Mouse (Mus musculus): ENCODE measurements around the gene Brca1. TPM values are rescaled to one million over a fixed set of nuclear protein-coding genes. Genes with fewer than 3 reads are reported as not detected.
"Not testable (repeated sequence)": the region's sequence is repeated elsewhere in the genome, so short reads cannot be mapped to it uniquely, and the experiment has no call there.

Brca1 gene
- total RNA-seq, 2 experiments from 2014 or later = 0.45 to 0.81 TPM

DNA sequence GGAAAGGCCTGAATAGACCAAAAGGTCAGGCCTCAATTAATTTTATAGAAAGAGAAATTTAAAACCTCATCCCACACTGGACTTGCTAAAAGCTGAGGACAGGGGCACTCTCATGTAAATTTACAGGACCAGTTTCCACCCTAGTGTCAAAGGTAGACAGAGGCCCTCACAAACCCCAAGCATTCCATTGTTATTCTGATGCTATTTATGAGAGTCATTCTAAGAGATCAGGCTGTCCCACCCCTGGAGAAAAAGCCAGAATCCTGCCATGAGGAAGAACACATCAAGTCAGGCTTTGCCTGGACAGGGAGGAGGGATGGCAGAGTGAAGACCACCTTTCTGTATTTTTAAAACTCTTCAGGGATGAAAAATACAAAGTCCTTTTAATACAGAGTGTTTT, 3.2 kb downstream of the Brca1 start:
- intact Hi-C loops (cut with DNase I) = no loop called here
- DNase-seq (ENCODE audit: low spot score) = no peak

GRCm38 (mm10) chr11:101544132-101544531, 7.6 kb downstream of the Brca1 start:
- no peak for DNase-seq (ENCODE audit: low spot score)
- intact Hi-C loops (cut with DNase I) = no loop called here

DNA sequence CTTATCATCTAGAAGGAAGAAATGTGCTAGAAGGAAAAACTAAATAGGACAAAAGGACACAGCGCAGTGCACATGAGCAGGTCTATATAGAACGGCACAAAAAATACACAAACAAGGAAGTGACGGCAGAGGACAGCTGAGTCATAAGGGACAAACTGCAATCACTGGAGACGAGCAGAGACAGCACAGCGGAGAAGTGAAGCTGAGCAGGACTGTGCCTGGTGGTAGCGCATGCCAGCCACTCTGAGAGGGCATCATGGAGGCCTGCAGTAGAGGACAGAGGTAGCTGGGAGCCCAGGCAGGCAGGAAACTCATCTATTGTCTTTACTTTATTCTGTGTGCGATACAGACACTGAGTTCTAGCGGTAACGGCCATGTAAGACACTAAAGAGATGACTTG, 8.2 kb downstream of the Brca1 start:
- DNase-seq (ENCODE audit: low spot score) = no peak
- intact Hi-C loops (cut with DNase I) = no loop called here

DNA sequence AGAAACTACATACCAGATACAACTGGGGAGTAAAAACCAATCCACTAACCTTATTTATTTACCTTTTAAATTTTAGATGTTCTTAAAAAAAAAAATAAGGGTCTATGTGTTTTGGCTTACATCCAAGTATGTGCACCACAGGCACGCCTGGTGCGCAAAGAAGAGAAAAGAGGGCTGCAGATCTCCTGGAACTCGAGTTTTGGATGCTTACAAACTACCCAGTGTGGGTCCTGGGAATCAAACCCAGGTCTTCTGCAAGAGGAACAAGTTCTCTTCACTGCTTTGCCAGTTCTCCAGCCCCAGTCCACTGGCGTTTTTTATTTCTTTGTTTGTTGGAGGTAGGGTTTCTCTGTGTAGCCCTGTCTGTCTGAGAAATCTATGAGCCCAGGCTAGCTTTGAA, 25.1 kb downstream of the Brca1 start:
- intact Hi-C loops (cut with DNase I) = no loop called here
- no peak for DNase-seq (ENCODE audit: low spot score)

GRCm38 (mm10) chr11:101525936-101526595, 25.7 kb downstream of the Brca1 start:
- no peak for DNase-seq (ENCODE audit: low spot score)
- intact Hi-C loops (cut with DNase I) = no loop called here

DNA sequence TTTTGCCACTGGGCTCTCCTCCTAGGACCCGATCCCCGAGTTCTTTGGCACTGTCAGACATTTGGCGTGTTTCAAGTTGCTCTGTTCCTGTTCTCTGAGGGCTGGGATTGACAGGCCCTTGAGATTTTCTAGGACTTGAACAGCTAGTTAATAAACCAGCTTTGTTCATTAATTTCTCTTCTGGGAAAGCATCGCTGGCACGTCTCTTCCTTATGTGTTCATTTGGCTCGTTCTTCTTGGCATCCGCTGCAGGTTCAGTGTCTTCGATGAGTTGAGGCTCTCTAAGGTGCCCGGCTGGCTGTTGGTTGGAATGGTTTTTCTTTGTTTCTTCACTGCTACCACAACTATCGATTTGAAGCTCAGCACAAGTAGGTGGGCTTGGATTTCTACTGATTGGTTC, 26.7 kb downstream of the Brca1 start:
- DNase-seq (ENCODE audit: low spot score) = no peak
- intact Hi-C loops (cut with DNase I) = no loop called here

DNA sequence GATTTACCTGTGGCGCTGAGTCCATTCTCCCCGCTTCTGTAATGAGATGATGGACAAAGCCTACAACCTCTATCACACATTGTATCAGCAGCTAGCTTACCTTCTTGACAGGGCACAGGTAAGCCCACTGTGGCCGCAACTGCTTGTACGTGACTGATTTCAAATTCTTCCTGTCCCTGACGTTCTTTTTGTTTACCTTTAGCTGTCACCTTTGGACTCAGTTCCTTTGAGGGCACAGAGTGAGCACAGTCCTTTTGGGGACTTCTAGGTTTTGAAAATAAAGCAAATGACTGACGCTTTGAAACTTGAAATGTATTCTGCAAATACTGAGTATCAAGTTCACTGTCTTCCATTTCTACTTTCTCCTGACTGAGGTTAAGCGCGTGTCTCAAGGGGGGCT, 27.3 kb downstream of the Brca1 start:
- no peak for DNase-seq (ENCODE audit: low spot score)
- intact Hi-C loops (cut with DNase I) = no loop called here

- intact Hi-C loops (cut with DNase I) = no loop called here
- no peak for DNase-seq (ENCODE audit: low spot score)
Observed at GRCm38 (mm10) chr11:101519364-101519763, 32.4 kb downstream of the Brca1 start.

- DNase-seq (ENCODE audit: low spot score) = no peak
- intact Hi-C loops (cut with DNase I) = no loop called here
Observed at GRCm38 (mm10) chr11:101518937-101519336, 32.8 kb downstream of the Brca1 start.

- intact Hi-C loops (cut with DNase I) = no loop called here
- DNase-seq (ENCODE audit: low spot score) = no peak
Observed at GRCm38 (mm10) chr11:101507090-101507489, 44.7 kb downstream of the Brca1 start.

DNA sequence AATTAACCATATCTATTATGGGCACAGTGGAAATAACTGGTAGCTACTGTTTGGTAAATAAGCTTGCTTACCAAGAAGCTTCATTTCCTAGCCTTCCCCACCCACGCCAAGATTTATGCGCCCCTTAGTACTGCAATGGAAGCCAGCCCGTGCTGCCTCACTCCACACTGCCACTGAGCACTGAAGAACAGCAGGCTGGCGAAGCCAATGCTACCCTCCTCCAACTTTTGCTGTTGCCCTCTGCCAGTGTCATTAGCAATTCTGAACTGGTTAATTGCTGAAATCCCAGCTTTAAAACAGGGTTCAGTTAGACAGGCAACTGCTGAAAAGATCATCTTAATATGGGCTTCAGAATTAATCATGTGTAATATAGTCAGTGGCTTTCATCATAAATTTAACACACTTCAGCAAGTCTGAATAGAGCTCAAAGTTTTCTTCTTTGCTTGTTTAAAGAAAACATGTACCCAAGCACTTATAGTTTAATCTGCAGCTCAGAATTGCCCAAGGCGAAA, 45.4 kb downstream of the Brca1 start:
- intact Hi-C loops (cut with DNase I) = no loop called here
- DNase-seq (ENCODE audit: low spot score) = no peak

GRCm38 (mm10) chr11:101486126-101486525, 65.6 kb downstream of the Brca1 start:
- intact Hi-C loops (cut with DNase I) = no loop called here

GRCm38 (mm10) chr11:101485509-101486028, 66.2 kb downstream of the Brca1 start:
- intact Hi-C loops (cut with DNase I) = no loop called here
- DNase-seq (ENCODE audit: low spot score) = no peak

More at GRCm38 (mm10) chr11:101486126-101486525, 65.6 kb downstream of the Brca1 start:
- no peak for DNase-seq (ENCODE audit: low spot score)

- intact Hi-C loops (cut with DNase I) = no loop called here
Observed at GRCm38 (mm10) chr11:101484814-101485213, 66.9 kb downstream of the Brca1 start.

GRCm38 (mm10) chr11:101484245-101484644, 67.5 kb downstream of the Brca1 start:
- intact Hi-C loops (cut with DNase I) = no loop called here
- no peak for DNase-seq (ENCODE audit: low spot score)

More at GRCm38 (mm10) chr11:101484814-101485213, 66.9 kb downstream of the Brca1 start:
- DNase-seq (ENCODE audit: low spot score) = no peak

GRCm38 (mm10) chr11:101483804-101484203, 68.0 kb downstream of the Brca1 start:
- no peak for DNase-seq (ENCODE audit: low spot score)
- intact Hi-C loops (cut with DNase I) = no loop called here

DNA sequence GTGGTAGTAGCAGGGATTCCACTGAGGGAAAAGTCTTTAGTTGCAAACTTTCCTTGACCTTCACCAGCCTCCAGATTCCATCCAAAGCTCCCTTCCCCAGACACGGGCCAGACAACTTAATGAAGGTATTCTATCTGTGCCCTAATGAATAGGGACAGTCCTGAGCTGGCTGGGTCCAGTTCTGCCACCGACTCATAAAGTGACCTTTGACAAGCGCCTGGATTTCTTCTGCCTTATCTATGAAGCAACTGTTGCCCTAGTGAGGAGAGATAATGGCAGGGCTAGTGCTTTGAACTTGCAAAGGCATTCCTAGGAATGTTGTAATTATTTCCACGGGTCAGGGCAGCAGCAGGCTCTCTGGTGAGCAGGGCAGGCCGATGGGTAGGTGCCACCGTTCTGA, 70.8 kb downstream of the Brca1 start:
- intact Hi-C loops (cut with DNase I) = no loop called here
- DNase-seq (ENCODE audit: low spot score) = no peak

DNA sequence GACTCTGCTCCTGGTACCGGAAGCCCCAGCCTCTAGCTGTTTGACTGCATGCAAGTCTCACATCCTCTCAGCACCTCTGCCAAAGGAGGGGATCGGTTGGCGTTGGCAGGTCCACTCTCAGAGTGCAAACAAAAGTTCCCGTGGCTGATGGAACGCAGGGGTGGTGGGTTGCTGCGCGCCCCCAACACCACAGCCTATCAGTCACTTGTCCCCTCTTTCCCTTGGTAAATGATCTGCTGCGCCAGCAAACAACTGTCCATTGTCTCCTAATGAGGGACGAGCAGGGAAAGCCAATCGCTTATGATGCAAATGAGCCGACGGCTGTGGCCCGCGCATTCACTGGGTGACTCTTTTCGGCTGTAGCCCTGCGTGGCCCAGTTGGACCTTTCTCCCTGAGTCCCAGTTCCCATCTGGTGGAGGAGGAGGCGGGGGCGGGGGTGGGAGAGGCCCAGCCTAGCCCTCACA, 72.6 kb downstream of the Brca1 start:
- no peak for DNase-seq (ENCODE audit: low spot score)
- intact Hi-C loops (cut with DNase I) = no loop called here

- DNase-seq (ENCODE audit: low spot score) = no peak
- intact Hi-C loops (cut with DNase I) = no loop called here
Observed at GRCm38 (mm10) chr11:101477552-101478211, 74.1 kb downstream of the Brca1 start.

GRCm38 (mm10) chr11:101477194-101477551, 74.6 kb downstream of the Brca1 start:
- DNase-seq (ENCODE audit: low spot score) = no peak
- intact Hi-C loops (cut with DNase I) = no loop called here

DNA sequence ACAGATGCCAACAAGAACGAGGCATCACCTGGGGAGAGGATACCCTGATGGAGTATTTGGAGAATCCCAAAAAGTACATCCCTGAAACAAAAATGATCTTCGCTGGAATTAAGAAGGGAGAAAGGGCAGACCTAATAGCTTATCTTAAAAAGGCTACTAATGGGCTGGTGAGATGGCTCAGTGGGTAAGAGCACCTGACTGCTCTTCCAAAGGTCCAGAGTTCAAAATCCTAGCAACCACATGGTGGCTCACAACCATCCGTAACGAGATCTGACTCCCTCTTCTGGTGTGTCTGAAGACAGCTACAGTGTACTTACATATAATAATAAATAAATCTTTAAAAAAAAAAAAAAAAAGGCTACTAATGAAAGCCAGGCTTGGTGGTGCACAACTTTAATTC, 75.4 kb downstream of the Brca1 start:
- intact Hi-C loops (cut with DNase I); DNase-seq (ENCODE audit: low spot score): not testable (repeated sequence)
